In the genomic region with DNA sequence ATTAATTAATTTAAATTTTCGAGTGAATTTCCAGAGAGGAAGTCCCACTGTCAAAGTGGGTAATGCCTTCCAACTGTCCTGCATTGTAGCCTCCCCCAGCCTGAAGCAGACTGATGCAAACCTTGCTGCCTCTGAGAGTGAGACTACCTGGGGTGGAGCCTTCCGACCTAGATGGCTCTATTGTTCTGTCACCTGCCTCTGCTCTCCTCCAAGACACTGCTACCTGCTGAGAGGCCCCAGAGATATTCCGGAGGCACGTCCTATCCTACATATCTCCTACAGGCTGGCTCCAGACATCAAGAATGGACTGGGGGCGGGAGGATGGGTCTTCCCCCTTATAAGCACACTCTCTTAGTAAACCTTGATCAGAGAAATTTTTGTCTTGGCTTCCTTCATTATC, we compare ENCODE assay signal across 20 mouse cellular contexts. TPM values are rescaled to one million over a fixed set of nuclear protein-coding genes. Genes with fewer than 3 reads are reported as not detected.
DNase-seq lines count a peak whose midpoint lies in the region; ATAC-seq and TF ChIP-seq lines count a peak whose summit lies in the region.
"Had no signal": no experiment of that assay in that cellular context is flagged by ENCODE, and none has a peak within 500 bp of the region (broad histone marks: within the 10 kb centered on the region; RNA-seq: fewer than 3 reads in every experiment).

No protein-coding gene starts in this region.

- TF ChIP-seq EP300 in ES-Bruce4 (IDR thresholded peaks at IDR 0.05; ENCODE audit: insufficient read depth, low read depth, low read length): peak; percentile 80

- H3K4me3 ChIP-seq in E14TG2a.4 (replicated peaks; ENCODE audit: low read length) (peak overlapping the region; percentile 48), ES-Bruce4 (ENCODE audit: low read depth, low read length) (peak overlapping the region; percentile 9; the same call in 1 of the 2 replicates), ES-E14 (ENCODE audit: insufficient read depth in 1 of 2, low read depth in 1 of 2, low read length in 2 of 2, poor library complexity in 1 of 2, severe bottlenecking in 1 of 2) (peak overlapping the region; percentile 6 to 21; a peak in 2 of 4 replicates)
- H3K4me3 ChIP-seq in intestine, embryonic 16.5 days (ENCODE audit: low read length): no peak overlapping the region
- H3K4me3 ChIP-seq: embryonic facial prominence, embryonic 10.5 days; embryonic facial prominence, embryonic 12.5 days; forebrain, embryonic 13.5 days; forebrain, embryonic 15.5 days had no signal

- ATAC-seq in intestine, embryonic 16.5 days: no peak
- ATAC-seq: forebrain, embryonic 13.5 days; forebrain, embryonic 15.5 days; forebrain, postnatal 0 days had no signal

- no peaks in the 10 kb centered on the region for H3K27me3 ChIP-seq in E14TG2a.4 (ENCODE audit: insufficient read depth, low read length)
- H3K27me3 ChIP-seq in ES-Bruce4 (ENCODE audit: control insufficient read depth, insufficient read depth, low read length, poor library complexity, severe bottlenecking): no peaks in the 10 kb centered on the region
- H3K27me3 ChIP-seq in intestine, embryonic 16.5 days (replicated peaks; ENCODE audit: control insufficient read depth, insufficient read depth, low read length): no peaks in the 10 kb centered on the region
- H3K27me3 ChIP-seq: embryonic facial prominence, embryonic 12.5 days; forebrain, embryonic 13.5 days; forebrain, embryonic 15.5 days had no signal

- H3K27ac ChIP-seq in ES-Bruce4 (ENCODE audit: insufficient read depth, low read length) (peak overlapping the region; percentile 59), ES-E14 (ENCODE audit: insufficient read depth, low read depth, low read length, poor library complexity, severe bottlenecking) (peak overlapping the region; percentile 92; the same call in 1 of the 2 replicates)
- H3K27ac ChIP-seq in intestine, embryonic 16.5 days (ENCODE audit: low read length): no peak overlapping the region
- H3K27ac ChIP-seq: embryonic facial prominence, embryonic 10.5 days; embryonic facial prominence, embryonic 12.5 days; forebrain, embryonic 13.5 days; forebrain, embryonic 15.5 days had no signal

- H3K9me3 ChIP-seq in E14TG2a.4 (ENCODE audit: low read length) (no peaks in the 10 kb centered on the region), ES-Bruce4 (replicated peaks; ENCODE audit: control insufficient read depth, insufficient read depth, low read length, poor library complexity, severe bottlenecking) (no peaks in the 10 kb centered on the region), ES-E14 (ENCODE audit: control insufficient read depth, insufficient read depth, low read depth, low read length) (no peaks in the 10 kb centered on the region)
- 0 out of 2 replicates have a peak, but pooled peaks cover 2% of the 10 kb centered on the region for H3K9me3 ChIP-seq in intestine, embryonic 16.5 days (ENCODE audit: control insufficient read depth, low read length)
- H3K9me3 ChIP-seq: embryonic facial prominence, embryonic 12.5 days; forebrain, embryonic 13.5 days; forebrain, embryonic 15.5 days had no signal

- DNase-seq in ES-E14 (ENCODE audit: low read depth, low spot score) (peak; percentile 66), ZHBTc4 (ENCODE audit: low read depth, low spot score) (peak; percentile 93)
- DNase-seq in kidney, adult 9 months: no peak
- no peak for DNase-seq in lung, postnatal 25 days (ENCODE audit: low spot score)
- DNase-seq: adrenal gland, adult 2 months; adrenal gland, postnatal 10 days; adrenal gland, postnatal 25 days; cerebellum, adult 11 months; cerebellum, adult 18-20 months; cerebellum, adult 8-10 months; cerebellum, postnatal 10 days; cerebellum, postnatal 25 days; forebrain, postnatal 0 days had no signal

- WGBS in intestine, embryonic 16.5 days: 86% methylated on average over 5 of the region's 5 CpGs

- H3K4me1 ChIP-seq in E14TG2a.4 (replicated peaks; ENCODE audit: low read depth, low read length): peaks cover 91% of the 10 kb centered on the region
- H3K4me1 ChIP-seq in ES-Bruce4 (ENCODE audit: control insufficient read depth, insufficient read depth, low read length): peaks cover 6% of the 10 kb centered on the region
- peaks cover 34 to 44% of the 10 kb centered on the region in 2 experiments for H3K4me1 ChIP-seq in ES-E14 (ENCODE audit: control insufficient read depth in 2 of 2, insufficient read depth in 2 of 2, low read length in 2 of 2, poor library complexity in 1 of 2)
- H3K4me1 ChIP-seq in intestine, embryonic 16.5 days (ENCODE audit: control insufficient read depth, insufficient read depth, low read length): no peaks in the 10 kb centered on the region
- H3K4me1 ChIP-seq: embryonic facial prominence, embryonic 12.5 days had no signal

- 0 out of 2 replicates have a peak overlapping the region, but pooled peaks have one; percentile 3 for H3K9ac ChIP-seq in ES-Bruce4 (ENCODE audit: low read depth, poor library complexity, severe bottlenecking)
- H3K9ac ChIP-seq in ES-E14 (ENCODE audit: insufficient read depth, low read depth, low read length, poor library complexity, severe bottlenecking): peak overlapping the region; percentile 46; the same call in 1 of the 2 replicates
- H3K9ac ChIP-seq in intestine, embryonic 16.5 days (ENCODE audit: low read depth, low read length): no peak overlapping the region
- H3K9ac ChIP-seq: embryonic facial prominence, embryonic 12.5 days; forebrain, embryonic 13.5 days; forebrain, embryonic 15.5 days; forebrain, postnatal 0 days had no signal

- no peak for TF ChIP-seq POLR2A in ES-Bruce4 (IDR thresholded peaks at IDR 0.05; ENCODE audit: insufficient read depth, low read length)

- peaks cover 88% of the 10 kb centered on the region for H3K36me3 ChIP-seq in E14TG2a.4 (ENCODE audit: insufficient read depth, low read length)
- H3K36me3 ChIP-seq in ES-Bruce4 (ENCODE audit: control insufficient read depth, insufficient read depth, low read length, poor library complexity, severe bottlenecking): peaks cover 28% of the 10 kb centered on the region
- peaks cover 41% of the 10 kb centered on the region for H3K36me3 ChIP-seq in ES-E14 (ENCODE audit: control insufficient read depth, insufficient read depth, low read length, poor library complexity, severe bottlenecking)
- peaks cover 28% of the 10 kb centered on the region for H3K36me3 ChIP-seq in intestine, embryonic 16.5 days (ENCODE audit: control insufficient read depth, insufficient read depth, low read length)

- TF ChIP-seq CTCF in E14TG2a.4 (conservative IDR thresholded peaks at IDR 0.05; ENCODE audit: low read length): no peak
- TF ChIP-seq CTCF in ES-Bruce4 (IDR thresholded peaks at IDR 0.05; ENCODE audit: low read depth, low read length): no peak

- no peak overlapping the region for H3K4me2 ChIP-seq in intestine, embryonic 16.5 days (ENCODE audit: low read depth, low read length)
- H3K4me2 ChIP-seq: embryonic facial prominence, embryonic 12.5 days; forebrain, embryonic 13.5 days; forebrain, embryonic 15.5 days had no signal

- in situ Hi-C loops in ES-E14 (cut with MboI; ENCODE audit: low sequenced_read_pairs in 2 of 2, unreplicated experiment in 2 of 2): no loop called here

TF ChIP-seq in ES-E14, 5 proteins besides CTCF, POLR2A, EP300 and RAD21:
- TF ChIP-seq CHD2 (IDR thresholded peaks at IDR 0.05; ENCODE audit: low read depth, low read length) (no peak), ZNF384 (IDR thresholded peaks at IDR 0.05; ENCODE audit: low read depth, low read length) (no peak), ZC3H11A (IDR thresholded peaks at IDR 0.05; ENCODE audit: borderline replicate concordance, low read depth, low read length) (no peak), HCFC1 (IDR thresholded peaks at IDR 0.05; ENCODE audit: borderline replicate concordance, insufficient read depth, low read length) (no peak), MAFK (IDR thresholded peaks at IDR 0.05; ENCODE audit: insufficient read depth, low read depth, low read length) (no peak)

RNA-seq across cellular contexts. Expression of a gene that starts 22.0 kb away (rescaled TPM):
- polyA plus RNA-seq in ES-Bruce4 (2011; ENCODE audit: insufficient read depth, insufficient read length, low read depth, missing spikeins): 19.2 and 21.6 TPM in 2 replicates
- 28.2 and 34.8 TPM in 2 replicates for total RNA-seq in ES-E14 (2012; rRNA removed)
- polyA plus RNA-seq in intestine, embryonic 16.5 days (2015; fragmentation: Nextera tagmentation; extraction: Ambion mirVana): 50.8 and 51.6 TPM in 2 replicates

RNA-seq across cellular contexts. Expression of a gene that starts 25.9 kb away (rescaled TPM):
- 25.8 and 34.7 TPM in 2 replicates for polyA plus RNA-seq in ES-Bruce4 (2011; ENCODE audit: insufficient read depth, insufficient read length, low read depth, missing spikeins)
- 19.5 and 28.0 TPM in 2 replicates for total RNA-seq in ES-E14 (2012; rRNA removed)
- 0.79 and 0.82 TPM in 2 replicates for polyA plus RNA-seq in intestine, embryonic 16.5 days (2015; fragmentation: Nextera tagmentation; extraction: Ambion mirVana)

RNA-seq across cellular contexts. Expression of a gene that starts 28.4 kb away (rescaled TPM):
- 175 and 190 TPM in 2 replicates for polyA plus RNA-seq in ES-Bruce4 (2011; ENCODE audit: insufficient read depth, insufficient read length, low read depth, missing spikeins)
- total RNA-seq in ES-E14 (2012; rRNA removed): 283 and 284 TPM in 2 replicates
- 234 and 240 TPM in 2 replicates for polyA plus RNA-seq in intestine, embryonic 16.5 days (2015; fragmentation: Nextera tagmentation; extraction: Ambion mirVana)

Comparison
In these comparisons a context has a peak if more than half of its experiments do, and no peak if none do; other contexts are left out.
1. DNase-seq: peak in ES-E14 (single experiment) and ZHBTc4 (single experiment); none in kidney, adult 9 months (single experiment) and lung, postnatal 25 days (single experiment).
2. RNA of a gene that starts 25.9 kb away (polyA plus RNA-seq): 25.8 to 34.7 TPM in ES-Bruce4; 0.79 to 0.82 TPM in intestine, embryonic 16.5 days; every median in the first group is over 10 times any median in the second.